Mouse (Mus musculus): Measurements from ENCODE around the gene Gid8.
"Not testable (repeated sequence)": the region's sequence is repeated elsewhere in the genome, so short reads cannot be mapped to it uniquely, and the experiment has no call there.

- TF ChIP-seq CTCF (IDR thresholded peaks at IDR 0.05; ENCODE audit: low read depth, low read length); POLR2A (IDR thresholded peaks at IDR 0.05; ENCODE audit: insufficient read depth, low read length); EP300 (IDR thresholded peaks at IDR 0.05; ENCODE audit: insufficient read depth, low read depth, low read length): not testable (repeated sequence)
These were observed 12.8 kb downstream of the Gid8 start for GRCm38 (mm10) chr2:180722748-180723147.

All from ES-Bruce4 (cell line).